Mouse (Mus musculus): ENCODE data around the gene Celsr1. TPM values are rescaled to one million over a fixed set of nuclear protein-coding genes. Genes with fewer than 3 reads are reported as not detected.
A peak's percentile ranks its signal among the peaks of the same experiment; 100 is the strongest.

Celsr1 gene
- polyA plus RNA-seq, 1 experiment from 2014 or later: 3.5 TPM

DNA sequence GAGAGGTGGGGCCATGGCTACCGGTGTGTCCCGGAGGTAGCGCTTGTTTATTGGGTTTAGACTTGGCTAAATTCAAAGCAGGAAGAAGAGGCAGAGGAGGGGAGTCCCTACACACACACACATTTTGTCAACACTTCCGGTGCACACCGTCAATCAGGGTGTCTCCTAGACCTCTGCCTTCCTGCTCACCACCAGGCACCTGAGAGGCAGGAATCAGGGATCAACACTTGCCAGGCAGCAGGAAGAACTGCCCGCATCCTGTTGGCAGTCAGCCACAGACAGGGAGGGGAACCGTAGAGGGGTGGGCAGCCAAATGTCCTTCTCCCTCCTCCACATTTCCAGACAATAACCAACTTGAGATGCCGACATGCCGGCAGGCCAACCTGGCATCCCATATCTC is 56.5 kb downstream of the Celsr1 start:
- no peak overlapping the region for H3K9ac ChIP-seq (replicated peaks; ENCODE audit: low read length)
- DNase-seq (no peak), ATAC-seq (ENCODE audit: low FRiP score, low TSS enrichment) (no peak)
- H3K27ac ChIP-seq (replicated peaks; ENCODE audit: low read depth, low read length): no peak overlapping the region
- no peaks in the 10 kb centered on the region for H3K27me3 ChIP-seq (ENCODE audit: control insufficient read depth, insufficient read depth, low read length)
- 86% methylated on average over 9 of the region's 9 CpGs for WGBS
- no peaks in the 10 kb centered on the region for H3K36me3 ChIP-seq (ENCODE audit: control insufficient read depth, insufficient read depth, low read length)
- no peak overlapping the region for H3K4me2 ChIP-seq (ENCODE audit: low read length)
- peaks cover 18% of the 10 kb centered on the region; the same call in 1 of the 2 replicates for H3K4me1 ChIP-seq (ENCODE audit: control insufficient read depth, insufficient read depth, low read length)
- H3K4me3 ChIP-seq (replicated peaks; ENCODE audit: low read depth, low read length): no peak overlapping the region
- H3K9me3 ChIP-seq (ENCODE audit: control insufficient read depth, low read length): no peaks in the 10 kb centered on the region

- Histone ChIP-seq H3K4me2 (ENCODE audit: low read length) (peak overlapping the region; percentile 19), H3K36me3 (ENCODE audit: control insufficient read depth, insufficient read depth, low read length) (no peaks in the 10 kb centered on the region), H3K4me3 (replicated peaks; ENCODE audit: low read depth, low read length) (no peak overlapping the region), H3K4me1 (ENCODE audit: control insufficient read depth, insufficient read depth, low read length) (peaks cover 18% of the 10 kb centered on the region; the same call in 1 of the 2 replicates), H3K9me3 (ENCODE audit: control insufficient read depth, low read length) (no peaks in the 10 kb centered on the region), H3K27ac (replicated peaks; ENCODE audit: low read depth, low read length) (peak overlapping the region; percentile 58), H3K9ac (replicated peaks; ENCODE audit: low read length) (0 out of 2 replicates have a peak overlapping the region, but pooled peaks have one; percentile 1), H3K27me3 (ENCODE audit: control insufficient read depth, insufficient read depth, low read length) (no peaks in the 10 kb centered on the region)
- whole genome bisulfite sequencing: 30% methylated on average over 16 of the region's 16 CpGs
- ATAC-seq (ENCODE audit: low FRiP score, low TSS enrichment): no peak
- DNase-seq: peak; percentile 71
These were observed 57.8 kb downstream of the Celsr1 start for GRCm38 (mm10) chr15:85975746-85976145.

DNA sequence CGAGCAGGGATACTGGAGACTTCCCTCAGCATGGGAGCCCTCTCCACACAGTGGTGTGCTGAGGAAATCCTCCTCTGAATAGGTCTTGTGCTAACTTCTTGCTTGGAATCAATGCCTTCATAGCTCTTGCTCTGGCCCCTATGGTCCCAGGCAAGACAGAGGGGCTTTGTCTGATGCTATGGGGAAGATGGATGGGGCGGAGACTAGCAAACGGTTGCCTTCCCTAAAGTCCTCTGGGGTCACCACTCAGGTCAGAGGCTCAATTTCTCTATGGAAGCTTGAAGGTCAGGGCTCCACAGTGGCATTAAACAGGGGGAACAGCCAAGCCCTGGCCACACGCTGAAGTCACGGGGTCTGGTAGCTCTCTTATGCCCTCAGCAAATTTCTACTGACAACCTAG is 62.0 kb downstream of the Celsr1 start:
- 38% methylated on average over 5 of the region's 5 CpGs for WGBS
- no peak for ATAC-seq (ENCODE audit: low FRiP score, low TSS enrichment)

GRCm38 (mm10) chr15:85970441-85970840 is 63.1 kb downstream of the Celsr1 start:
- no peak overlapping the region for H3K9ac ChIP-seq (replicated peaks; ENCODE audit: low read length)
- H3K36me3 ChIP-seq (ENCODE audit: control insufficient read depth, insufficient read depth, low read length): no peaks in the 10 kb centered on the region
- H3K4me1 ChIP-seq (ENCODE audit: control insufficient read depth, insufficient read depth, low read length): peaks cover 11% of the 10 kb centered on the region; the same call in 1 of the 2 replicates
- no peak overlapping the region for H3K4me2 ChIP-seq (ENCODE audit: low read length)
- H3K27ac ChIP-seq (replicated peaks; ENCODE audit: low read depth, low read length): no peak overlapping the region
- no peaks in the 10 kb centered on the region for H3K9me3 ChIP-seq (ENCODE audit: control insufficient read depth, low read length)
- 78% methylated on average over 8 of the region's 8 CpGs for WGBS
- ATAC-seq (ENCODE audit: low FRiP score, low TSS enrichment) (no peak), DNase-seq (no peak)
- H3K27me3 ChIP-seq (ENCODE audit: control insufficient read depth, insufficient read depth, low read length): no peaks in the 10 kb centered on the region
- no peak overlapping the region for H3K4me3 ChIP-seq (replicated peaks; ENCODE audit: low read depth, low read length)

More for the DNA sequence above, 62.0 kb downstream of the Celsr1 start:
- no peak overlapping the region for H3K9ac ChIP-seq (replicated peaks; ENCODE audit: low read length)
- no peaks in the 10 kb centered on the region for H3K36me3 ChIP-seq (ENCODE audit: control insufficient read depth, insufficient read depth, low read length)
- no peak overlapping the region for H3K27ac ChIP-seq (replicated peaks; ENCODE audit: low read depth, low read length)
- no peak for DNase-seq
- H3K4me1 ChIP-seq (ENCODE audit: control insufficient read depth, insufficient read depth, low read length): peaks cover 18% of the 10 kb centered on the region; the same call in 1 of the 2 replicates
- H3K27me3 ChIP-seq (ENCODE audit: control insufficient read depth, insufficient read depth, low read length): no peaks in the 10 kb centered on the region
- H3K4me3 ChIP-seq (replicated peaks; ENCODE audit: low read depth, low read length): no peak overlapping the region
- H3K9me3 ChIP-seq (ENCODE audit: control insufficient read depth, low read length): no peaks in the 10 kb centered on the region
- no peak overlapping the region for H3K4me2 ChIP-seq (ENCODE audit: low read length)

DNA sequence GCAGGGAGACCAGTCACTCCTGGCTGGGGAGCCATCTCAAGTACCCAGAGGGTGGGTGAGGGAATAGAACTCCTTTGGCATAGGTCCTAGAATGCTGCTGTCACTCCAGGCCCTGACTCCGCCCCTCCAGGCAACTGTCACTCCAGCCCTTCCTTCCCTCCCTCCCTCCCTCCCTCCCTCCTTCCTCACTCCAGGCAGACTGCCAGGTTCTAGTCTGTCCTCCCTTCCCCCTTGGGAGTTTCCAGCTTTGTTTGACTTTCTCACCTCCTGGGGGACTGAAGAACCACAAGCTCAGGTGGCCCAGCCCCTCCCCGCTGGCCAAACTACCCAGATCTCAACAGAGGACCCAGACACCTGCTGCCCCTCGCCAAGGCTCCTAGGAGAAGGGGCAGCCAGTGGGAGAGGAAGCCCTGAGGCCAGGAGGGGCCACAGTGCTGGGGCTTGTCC is 63.8 kb downstream of the Celsr1 start:
- peak; percentile 63; the same call in 1 of the 2 replicates for ATAC-seq (ENCODE audit: low FRiP score, low TSS enrichment)
- Histone ChIP-seq H3K4me3 (replicated peaks; ENCODE audit: low read depth, low read length) (no peak overlapping the region), H3K27ac (replicated peaks; ENCODE audit: low read depth, low read length) (no peak overlapping the region), H3K36me3 (ENCODE audit: control insufficient read depth, insufficient read depth, low read length) (no peaks in the 10 kb centered on the region), H3K4me1 (ENCODE audit: control insufficient read depth, insufficient read depth, low read length) (peaks cover 8% of the 10 kb centered on the region; the same call in 1 of the 2 replicates), H3K27me3 (ENCODE audit: control insufficient read depth, insufficient read depth, low read length) (no peaks in the 10 kb centered on the region), H3K9me3 (ENCODE audit: control insufficient read depth, low read length) (no peaks in the 10 kb centered on the region), H3K4me2 (ENCODE audit: low read length) (no peak overlapping the region), H3K9ac (replicated peaks; ENCODE audit: low read length) (no peak overlapping the region)
- WGBS: 63% methylated on average over 3 of the region's 3 CpGs
- peak; percentile 82 for DNase-seq

DNA sequence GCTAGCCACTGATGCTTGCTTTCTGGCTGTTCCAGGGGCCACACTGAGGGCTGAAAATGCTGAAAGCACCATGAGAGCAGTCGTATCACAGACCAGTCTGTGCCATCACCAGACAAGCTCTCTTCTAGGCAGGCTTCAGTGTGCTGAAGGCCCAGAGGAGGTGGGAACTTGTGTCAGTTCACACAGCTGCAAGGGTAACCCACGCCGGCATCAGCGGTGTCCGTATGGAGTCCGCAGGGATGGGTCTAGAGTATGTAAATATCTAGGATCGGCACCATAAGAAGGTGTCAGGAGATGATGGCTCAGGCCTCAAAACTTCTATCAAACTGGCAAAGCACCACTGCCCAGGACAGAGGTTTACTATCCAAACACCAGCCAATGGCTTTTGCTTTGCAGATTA is 64.3 kb downstream of the Celsr1 start:
- ATAC-seq (ENCODE audit: low FRiP score, low TSS enrichment) (no peak), DNase-seq (no peak)
- Histone ChIP-seq H3K4me2 (ENCODE audit: low read length) (no peak overlapping the region), H3K36me3 (ENCODE audit: control insufficient read depth, insufficient read depth, low read length) (no peaks in the 10 kb centered on the region), H3K4me3 (replicated peaks; ENCODE audit: low read depth, low read length) (no peak overlapping the region), H3K4me1 (ENCODE audit: control insufficient read depth, insufficient read depth, low read length) (peaks cover 4% of the 10 kb centered on the region; the same call in 1 of the 2 replicates), H3K27ac (replicated peaks; ENCODE audit: low read depth, low read length) (no peak overlapping the region), H3K27me3 (ENCODE audit: control insufficient read depth, insufficient read depth, low read length) (no peaks in the 10 kb centered on the region), H3K9me3 (ENCODE audit: control insufficient read depth, low read length) (no peaks in the 10 kb centered on the region), H3K9ac (replicated peaks; ENCODE audit: low read length) (no peak overlapping the region)
- WGBS: 89% methylated on average over 7 of the region's 7 CpGs

- Histone ChIP-seq H3K9me3 (ENCODE audit: control insufficient read depth, low read length) (no peaks in the 10 kb centered on the region), H3K27me3 (ENCODE audit: control insufficient read depth, insufficient read depth, low read length) (no peaks in the 10 kb centered on the region), H3K9ac (replicated peaks; ENCODE audit: low read length) (no peak overlapping the region), H3K4me1 (ENCODE audit: control insufficient read depth, insufficient read depth, low read length) (no peaks in the 10 kb centered on the region), H3K4me3 (replicated peaks; ENCODE audit: low read depth, low read length) (no peak overlapping the region), H3K4me2 (ENCODE audit: low read length) (no peak overlapping the region), H3K27ac (replicated peaks; ENCODE audit: low read depth, low read length) (no peak overlapping the region), H3K36me3 (ENCODE audit: control insufficient read depth, insufficient read depth, low read length) (no peaks in the 10 kb centered on the region)
- ATAC-seq (ENCODE audit: low FRiP score, low TSS enrichment): no peak
- no peak for DNase-seq
- 87% methylated on average over 7 of the region's 7 CpGs for WGBS
These were observed 67.5 kb downstream of the Celsr1 start for GRCm38 (mm10) chr15:85966032-85966431.

DNA sequence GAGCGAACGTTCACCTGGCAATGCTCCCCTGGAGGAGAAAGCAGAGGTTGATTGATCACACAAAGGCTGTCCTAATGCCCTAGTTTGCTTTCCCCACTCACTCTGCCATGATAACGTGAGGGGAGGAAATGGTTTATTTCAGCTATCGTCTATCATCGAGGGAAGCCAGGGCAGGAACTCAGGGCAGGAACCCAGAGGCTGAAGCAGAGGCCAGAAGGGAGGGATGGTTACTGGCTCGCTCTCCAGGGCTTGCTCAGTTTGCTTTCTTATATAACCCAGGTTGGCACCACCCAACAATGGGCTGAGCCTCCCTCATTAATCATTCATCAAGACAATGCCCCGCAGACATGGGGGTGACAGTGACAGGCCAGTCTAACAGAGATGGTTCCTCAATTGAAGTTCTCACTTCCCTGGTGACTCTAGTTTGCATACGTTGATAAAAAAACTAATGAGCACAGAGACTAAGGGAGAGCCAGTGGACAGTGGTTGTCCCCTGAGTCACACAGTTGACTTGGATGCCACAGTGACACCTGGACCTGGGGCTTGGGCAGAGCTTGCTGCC is 70.2 kb downstream of the Celsr1 start:
- no peaks in the 10 kb centered on the region for H3K27me3 ChIP-seq (ENCODE audit: control insufficient read depth, insufficient read depth, low read length)
- 82% methylated on average over 8 of the region's 8 CpGs for WGBS
- H3K4me1 ChIP-seq (ENCODE audit: control insufficient read depth, insufficient read depth, low read length): no peaks in the 10 kb centered on the region
- no peak overlapping the region for H3K4me3 ChIP-seq (replicated peaks; ENCODE audit: low read depth, low read length)
- ATAC-seq (ENCODE audit: low FRiP score, low TSS enrichment) (no peak), DNase-seq (no peak)
- H3K9me3 ChIP-seq (ENCODE audit: control insufficient read depth, low read length): no peaks in the 10 kb centered on the region
- no peak overlapping the region for H3K27ac ChIP-seq (replicated peaks; ENCODE audit: low read depth, low read length)
- H3K9ac ChIP-seq (replicated peaks; ENCODE audit: low read length): no peak overlapping the region
- no peaks in the 10 kb centered on the region for H3K36me3 ChIP-seq (ENCODE audit: control insufficient read depth, insufficient read depth, low read length)
- H3K4me2 ChIP-seq (ENCODE audit: low read length): no peak overlapping the region

GRCm38 (mm10) chr15:85962691-85963090 is 70.9 kb downstream of the Celsr1 start:
- H3K4me2 ChIP-seq (ENCODE audit: low read length): no peak overlapping the region
- no peak for ATAC-seq (ENCODE audit: low FRiP score, low TSS enrichment)
- H3K9me3 ChIP-seq (ENCODE audit: control insufficient read depth, low read length): no peaks in the 10 kb centered on the region
- H3K36me3 ChIP-seq (ENCODE audit: control insufficient read depth, insufficient read depth, low read length): no peaks in the 10 kb centered on the region
- no peak overlapping the region for H3K4me3 ChIP-seq (replicated peaks; ENCODE audit: low read depth, low read length)
- no peak overlapping the region for H3K9ac ChIP-seq (replicated peaks; ENCODE audit: low read length)
- DNase-seq: no peak
- no peaks in the 10 kb centered on the region for H3K4me1 ChIP-seq (ENCODE audit: control insufficient read depth, insufficient read depth, low read length)
- WGBS: 96% methylated on average over 8 of the region's 8 CpGs
- H3K27me3 ChIP-seq (ENCODE audit: control insufficient read depth, insufficient read depth, low read length): no peaks in the 10 kb centered on the region
- H3K27ac ChIP-seq (replicated peaks; ENCODE audit: low read depth, low read length): no peak overlapping the region

All from midbrain, embryonic 14.5 days (tissue).